Mouse (Mus musculus): ENCODE measurements around the gene Gipc3.

- TF ChIP-seq POLR2A (IDR thresholded peaks at IDR 0.05; ENCODE audit: borderline replicate concordance, control insufficient read depth, low read depth, low read length) (peak; percentile 91; the same call in 1 of the 2 replicates), CTCF (IDR thresholded peaks at IDR 0.05; ENCODE audit: control insufficient read depth, insufficient read depth, low read length) (0 out of 2 replicates have a peak, but pooled peaks have one; percentile 9)
Observed at GRCm38 (mm10) chr10:81356991-81357844, 14.2 kb upstream of the Gipc3 start, which contains the start of gene Mfsd12.
